Mouse (Mus musculus) kidney, postnatal 10 days (tissue): ENCODE results near the gene Olfr397.

Experiments used
- DNase-seq: peaks from one replicate; pipeline ENCODE4 v3.0.0; 2021; ENCODE audit warnings: mixed read lengths

Gene Olfr397

GRCm38 (mm10) chr11:73960517-73960916 lies at the start of gene Olfr397:
TSS of gene Olfr397 (plus strand) at chr11:73960817.
- DNase-seq = no peak

DNA sequence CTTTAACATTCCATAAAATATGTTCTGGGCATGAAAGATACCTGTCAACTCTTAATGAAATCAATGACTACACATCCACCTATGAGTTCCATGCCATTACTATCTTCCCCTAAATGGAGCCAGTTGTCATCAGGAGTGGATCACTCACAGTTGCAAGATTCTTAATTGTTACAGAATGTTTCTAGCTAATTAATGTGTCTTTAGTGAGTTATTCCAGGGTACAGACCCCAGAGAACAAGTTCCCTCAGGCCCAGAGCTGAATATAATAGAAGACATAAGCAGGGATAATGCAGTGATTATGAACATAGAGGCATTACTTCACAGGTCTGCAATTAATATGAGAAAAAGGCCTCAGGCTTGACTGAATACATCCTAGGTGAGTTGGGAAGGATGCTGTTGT lies 24.2 kb upstream of the Olfr397 start, which contains the start of gene Olfr23:
Gene Olfr23, plus strand, starts transcription at position 301 of the 400 bp plus-strand sequence.
- DNase-seq = no peak

GRCm38 (mm10) chr11:73990307-73990706 lies 29.7 kb downstream of the Olfr397 start, which contains the start of gene Olfr398:
TSS of gene Olfr398 (minus strand) at chr11:73990407.
- no peak for DNase-seq

- DNase-seq = no peak
Measured at GRCm38 (mm10) chr11:73993115-73993514, 32.5 kb downstream of the Olfr397 start.
